Mouse (Mus musculus) heart, embryonic 14.5 days (tissue): ENCODE measurements around the gene Lgalsl. TPM values are rescaled to one million over a fixed set of nuclear protein-coding genes. Genes with fewer than 3 reads are reported as not detected.

Experiments
- ATAC-seq: fragments of 200-750 bp; cut with Nextera tagmentation; 2 replicates; pipeline ENCODE4 v1.8.0; 2017; ENCODE audit warnings: low read depth, moderate TSS enrichment; ENCODE audit not compliant: insufficient number of reproducible peaks, insufficient read depth, low FRiP score
- H3K27ac ChIP-seq, 2 experiments: fragments of 200-500 bp in 1 of 2; fragments of 300-500 bp in 1 of 2; sonication (generic) in 1 of 2; replicated peaks in 1 of 2; 2 replicates each; pipeline ENCODE4 v1.5.1; 2012 to 2014; ENCODE audit warnings: low read depth in 2 of 2, low read length in 2 of 2, control low read depth in 1 of 2, mild to moderate bottlenecking in 1 of 2, mixed read lengths in 1 of 2; ENCODE audit not compliant: control insufficient read depth in 1 of 2, insufficient read depth in 1 of 2
- H3K27me3 ChIP-seq: fragments of 300-500 bp; sonication (generic); 2 replicates; pipeline ENCODE4 v1.6.1; 2014; ENCODE audit warnings: mild to moderate bottlenecking, low read length, control low read depth; ENCODE audit not compliant: control insufficient read depth, insufficient read depth
- H3K36me3 ChIP-seq: fragments of 300-500 bp; sonication (generic); 2 replicates; pipeline ENCODE4 v1.6.1; 2014; ENCODE audit warnings: mild to moderate bottlenecking, control low read depth, low read length, mixed read lengths; ENCODE audit not compliant: control insufficient read depth, insufficient read depth
- H3K4me1 ChIP-seq, 2 experiments: fragments of 200-500 bp in 1 of 2; fragments of 300-500 bp in 1 of 2; sonication (generic) in 1 of 2; 2 replicates each; pipeline ENCODE4 v1.6.1; 2012 to 2014; ENCODE audit warnings: low read length in 2 of 2, control low read depth in 1 of 2, mixed read lengths in 1 of 2; ENCODE audit not compliant: control insufficient read depth in 2 of 2, insufficient read depth in 2 of 2
- H3K4me2 ChIP-seq: fragments of 300-500 bp; sonication (generic); 2 replicates; pipeline ENCODE4 v1.6.1; 2014; ENCODE audit warnings: mild to moderate bottlenecking, low read length
- H3K4me3 ChIP-seq, 2 experiments: fragments of 200-500 bp in 1 of 2; fragments of 300-500 bp in 1 of 2; sonication (generic) in 1 of 2; 2 replicates each; pipeline ENCODE4 v1.5.1; 2012 to 2014; ENCODE audit warnings: low read length in 2 of 2, mild to moderate bottlenecking in 2 of 2, control low read depth in 1 of 2, low read depth in 1 of 2, moderate library complexity in 1 of 2; ENCODE audit not compliant: control insufficient read depth in 1 of 2, insufficient read depth in 1 of 2
- H3K9ac ChIP-seq: fragments of 300-500 bp; sonication (generic); 2 replicates; pipeline ENCODE4 v1.6.1; 2014; ENCODE audit warnings: mild to moderate bottlenecking, low read length
- H3K9me3 ChIP-seq: fragments of 300-500 bp; sonication (generic); 2 replicates; pipeline ENCODE4 v1.6.1; 2016; ENCODE audit warnings: low read length, control low read depth; ENCODE audit not compliant: control insufficient read depth
- WGBS: fragments of 180-500 bp; shearing (Covaris S2); extraction: QIAGEN DNeasy Blood & Tissue Kit; methylation state at CpG from one replicate; pipeline ENCODE4 v1.1.7; 2014; 5-methylcytosine and 5-hydroxymethylcytosine counted together
- polyA plus RNA-seq: library from polyadenylated mRNA; unstranded; fragments of >200 nt; fragmentation: Nextera tagmentation; extraction: Ambion mirVana; gene quantifications from 2 replicates; pipeline ENCODE4 v1.2.1, GENCODE M21; 2014

Gene Lgalsl
- polyA plus RNA-seq, 1 experiment from 2014 or later: 37.5 TPM

DNA sequence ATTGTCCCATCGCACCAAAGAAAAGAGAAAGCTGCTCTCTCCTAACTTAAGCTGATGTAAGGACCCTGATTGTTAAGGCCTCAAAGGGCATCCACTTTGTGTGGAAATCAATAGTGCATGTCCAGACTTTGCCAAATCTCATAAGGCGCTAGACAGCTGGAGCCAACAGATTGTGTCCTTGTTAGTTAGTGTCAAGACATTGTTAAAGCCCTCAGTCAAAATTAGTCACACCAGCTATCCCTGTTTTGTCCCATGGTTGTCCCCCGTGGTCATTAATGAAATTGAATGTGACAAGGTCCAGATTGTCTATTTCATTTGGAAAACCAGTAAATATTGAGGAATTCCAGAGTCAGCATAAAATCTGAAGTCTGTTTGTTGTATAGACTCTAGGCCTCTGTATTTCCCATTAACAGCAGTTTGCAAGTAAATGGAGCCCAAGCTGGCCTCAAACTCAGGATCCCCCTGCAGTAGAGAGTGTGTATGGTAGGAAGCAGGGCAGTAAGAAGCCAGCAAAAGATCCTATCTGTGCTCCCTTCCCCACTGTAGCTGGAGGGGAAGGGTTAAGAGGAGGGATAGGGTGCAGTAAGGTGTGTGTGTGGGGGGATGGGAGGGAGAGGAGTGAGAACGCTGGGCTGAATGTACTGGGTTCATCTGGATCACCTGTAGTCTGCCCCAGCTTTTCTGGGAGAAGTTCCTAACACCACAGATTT lies 23.3 kb upstream of the Lgalsl start:
- no peak overlapping the region for H3K9ac ChIP-seq
- H3K4me1 ChIP-seq: peaks cover 17 to 23% of the 10 kb centered on the region in 2 experiments
- H3K27me3 ChIP-seq: no peaks in the 10 kb centered on the region
- no peak overlapping the region for H3K4me2 ChIP-seq
- 79% methylated on average over 4 of the region's 4 CpGs for WGBS
- H3K27ac ChIP-seq: no peak overlapping the region
- H3K36me3 ChIP-seq: no peaks in the 10 kb centered on the region
- no peaks in the 10 kb centered on the region for H3K9me3 ChIP-seq
- no peak for ATAC-seq
- H3K4me3 ChIP-seq: no peak overlapping the region

- Histone ChIP-seq H3K27ac (no peak overlapping the region), H3K9me3 (no peaks in the 10 kb centered on the region), H3K9ac (no peak overlapping the region), H3K27me3 (no peaks in the 10 kb centered on the region), H3K4me1 (peaks cover 2 to 3% of the 10 kb centered on the region in 2 experiments), H3K4me2 (no peak overlapping the region), H3K4me3 (no peak overlapping the region), H3K36me3 (no peaks in the 10 kb centered on the region)
- 92% methylated on average over 1 of the region's 1 CpGs for WGBS
- ATAC-seq: no peak
Observed at GRCm38 (mm10) chr11:20850196-20850595, 19.3 kb upstream of the Lgalsl start.

- no peak for ATAC-seq
- 71% methylated on average over 5 of the region's 5 CpGs for WGBS
Observed at GRCm38 (mm10) chr11:20849403-20849802, 18.5 kb upstream of the Lgalsl start.

DNA sequence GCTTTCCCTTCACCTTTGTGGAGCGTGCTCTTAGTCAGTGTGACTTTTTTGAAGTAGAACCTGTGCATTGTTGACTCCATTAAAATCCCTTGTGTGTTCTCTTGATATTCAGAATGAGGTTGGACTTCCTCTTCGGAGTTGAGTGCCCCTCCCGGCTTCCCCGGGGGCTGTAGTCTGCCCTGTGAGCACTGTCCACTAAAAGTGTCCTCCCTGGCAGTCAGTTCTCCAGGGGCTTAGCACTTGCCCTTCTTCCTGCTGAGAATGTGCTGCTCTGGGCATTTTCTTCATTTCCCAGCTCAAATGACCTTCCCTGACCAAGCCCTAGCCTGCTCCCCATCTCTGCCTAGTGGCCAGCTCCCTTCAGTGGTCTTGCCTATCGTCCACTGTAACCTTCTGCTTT lies 6.5 kb upstream of the Lgalsl start:
- Histone ChIP-seq H3K27ac (no peak overlapping the region), H3K4me3 (no peak overlapping the region), H3K4me2 (no peak overlapping the region), H3K4me1 (no peaks in the 10 kb centered on the region; a peak in 1 of 4 replicates), H3K27me3 (no peaks in the 10 kb centered on the region), H3K36me3 (no peaks in the 10 kb centered on the region), H3K9ac (no peak overlapping the region), H3K9me3 (no peaks in the 10 kb centered on the region)
- ATAC-seq: no peak
- 82% methylated on average over 5 of the region's 5 CpGs for WGBS

More at GRCm38 (mm10) chr11:20849403-20849802, 18.5 kb upstream of the Lgalsl start:
- H3K27ac ChIP-seq: no peak overlapping the region
- H3K4me3 ChIP-seq: no peak overlapping the region
- no peaks in the 10 kb centered on the region for H3K27me3 ChIP-seq
- no peaks in the 10 kb centered on the region for H3K36me3 ChIP-seq
- H3K4me2 ChIP-seq: no peak overlapping the region
- H3K4me1 ChIP-seq: peaks cover 0 to 2% of the 10 kb centered on the region in 2 experiments; a peak in 1 of 4 replicates
- no peak overlapping the region for H3K9ac ChIP-seq
- H3K9me3 ChIP-seq: no peaks in the 10 kb centered on the region

- H3K4me1 ChIP-seq: peaks cover 8 to 11% of the 10 kb centered on the region in 2 experiments; a peak in 2 of 4 replicates
- H3K36me3 ChIP-seq: peaks cover 26% of the 10 kb centered on the region
- peak overlapping the region in 1 of 2 experiments; percentile 89; a peak in 2 of 4 replicates for H3K27ac ChIP-seq
- H3K4me2 ChIP-seq: peak overlapping the region; percentile 84
- H3K9ac ChIP-seq: peak overlapping the region; percentile 93
- H3K27me3 ChIP-seq: no peaks in the 10 kb centered on the region
- H3K4me3 ChIP-seq: peak overlapping the region; percentile 84 to 89
- H3K9me3 ChIP-seq: no peaks in the 10 kb centered on the region
- WGBS: 20% methylated on average over 11 of the region's 11 CpGs
- ATAC-seq: no peak
Observed at GRCm38 (mm10) chr11:20831600-20832137, 813 bp upstream of the Lgalsl start.

DNA sequence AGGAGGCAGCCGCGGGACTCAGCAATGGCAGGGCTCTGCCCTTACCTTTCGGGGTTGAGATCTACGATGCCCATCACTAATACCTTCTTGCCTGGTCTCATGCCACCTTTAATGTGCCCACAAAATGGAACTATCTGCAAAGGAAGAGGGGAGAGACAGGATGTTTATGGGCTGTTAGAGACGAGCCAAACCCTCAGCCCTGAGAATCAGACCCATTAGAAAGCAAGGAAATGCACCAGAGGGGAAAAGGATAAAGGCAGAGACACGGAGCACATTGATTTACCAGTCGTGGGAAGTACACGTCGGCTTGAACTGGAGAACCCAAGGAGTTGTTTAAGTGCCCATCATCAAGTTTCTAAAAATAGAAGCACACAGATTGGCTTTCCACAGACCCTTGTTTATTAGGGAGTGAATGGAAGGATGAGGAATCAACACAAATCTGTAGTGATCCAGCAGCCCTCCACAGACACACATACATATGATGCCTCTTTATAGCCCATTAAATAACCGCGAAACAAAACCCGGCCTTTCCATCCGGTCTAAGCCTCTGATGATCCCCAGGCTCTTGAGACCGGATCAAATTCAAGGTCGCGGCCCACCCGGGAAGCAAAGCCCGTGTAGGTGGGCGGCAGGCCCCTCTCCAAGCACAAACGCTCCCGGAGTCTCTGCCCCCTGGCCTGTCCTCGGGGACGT lies 717 bp downstream of the Lgalsl start:
- Histone ChIP-seq H3K4me2 (peak overlapping the region; percentile 84), H3K36me3 (peaks cover 40% of the 10 kb centered on the region), H3K27me3 (no peaks in the 10 kb centered on the region), H3K9ac (peak overlapping the region; percentile 93), H3K9me3 (no peaks in the 10 kb centered on the region), H3K27ac (peak overlapping the region; percentile 73 to 89), H3K4me3 (peak overlapping the region; percentile 84 to 89), H3K4me1 (peaks cover 8 to 11% of the 10 kb centered on the region in 2 experiments; a peak in 2 of 4 replicates)
- ATAC-seq: no peak; the same call in 1 of the 2 replicates
- WGBS: 12% methylated on average over 23 of the region's 23 CpGs

- WGBS: 75% methylated on average over 9 of the region's 9 CpGs
- Histone ChIP-seq H3K4me1 (peaks cover 8 to 11% of the 10 kb centered on the region in 2 experiments; a peak in 2 of 4 replicates), H3K4me3 (no peak overlapping the region), H3K27me3 (no peaks in the 10 kb centered on the region), H3K36me3 (peaks cover 46% of the 10 kb centered on the region), H3K4me2 (no peak overlapping the region), H3K9me3 (no peaks in the 10 kb centered on the region), H3K27ac (no peak overlapping the region), H3K9ac (no peak overlapping the region)
- no peak for ATAC-seq
Observed at GRCm38 (mm10) chr11:20829056-20829686, 1.7 kb downstream of the Lgalsl start.
